Mouse (Mus musculus) CD4-positive helper T cell, adult 2 months (primary cell): ENCODE measurements around the gene Dchs1.
A peak's percentile ranks its signal among the peaks of the same experiment; 100 is the strongest.

Experiments used
- DNase-seq: peaks from one replicate; pipeline ENCODE4 v3.0.0-alpha.2; 2012; ENCODE audit warnings: low read depth, missing footprints, low spot score

Dchs1 gene

GRCm38 (mm10) chr7:105787285-105788140 lies at the start of gene Dchs1:
Gene Dchs1, minus strand, starts transcription at chr7:105787654.
- DNase-seq, result peak; percentile 17

DNA sequence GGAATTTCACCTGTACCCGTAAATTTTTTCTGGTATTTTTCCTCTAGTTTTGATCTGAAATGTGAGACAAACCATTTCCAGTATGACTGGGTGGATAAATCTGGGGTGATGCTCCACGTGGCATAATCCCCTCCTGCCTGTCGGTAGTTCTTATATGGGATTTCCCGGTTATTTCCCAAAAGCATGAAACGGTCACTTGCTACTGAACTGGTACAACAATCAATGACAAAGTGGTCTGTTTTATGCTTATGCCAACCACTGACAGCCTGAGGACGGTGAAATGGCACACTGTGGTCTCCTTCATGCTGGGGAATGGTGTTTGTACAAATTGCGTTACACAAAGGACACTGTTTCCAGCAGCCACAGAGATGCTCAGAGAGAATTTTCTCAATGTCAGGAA lies 36.8 kb upstream of the Dchs1 start:
- no peak for DNase-seq

DNA sequence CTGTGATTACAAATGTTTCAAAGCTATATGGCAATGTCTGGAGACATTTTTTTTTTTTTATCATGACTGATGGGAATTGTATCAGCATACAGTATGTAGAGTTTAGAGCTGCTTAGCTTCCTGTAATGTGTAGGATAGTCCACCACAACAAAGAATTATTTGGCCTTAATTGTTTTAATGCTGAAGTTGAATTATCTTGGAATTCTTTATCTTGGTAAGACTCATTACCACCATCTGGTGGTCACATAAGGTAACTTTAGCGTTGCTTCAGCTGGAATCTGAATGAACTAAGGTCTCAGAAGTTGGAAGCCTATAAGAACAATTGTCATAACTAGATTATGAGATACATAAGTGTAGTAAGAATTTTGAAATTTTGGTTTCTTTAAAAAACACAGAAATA lies 31.0 kb upstream of the Dchs1 start:
- peak; percentile 48 for DNase-seq

DNA sequence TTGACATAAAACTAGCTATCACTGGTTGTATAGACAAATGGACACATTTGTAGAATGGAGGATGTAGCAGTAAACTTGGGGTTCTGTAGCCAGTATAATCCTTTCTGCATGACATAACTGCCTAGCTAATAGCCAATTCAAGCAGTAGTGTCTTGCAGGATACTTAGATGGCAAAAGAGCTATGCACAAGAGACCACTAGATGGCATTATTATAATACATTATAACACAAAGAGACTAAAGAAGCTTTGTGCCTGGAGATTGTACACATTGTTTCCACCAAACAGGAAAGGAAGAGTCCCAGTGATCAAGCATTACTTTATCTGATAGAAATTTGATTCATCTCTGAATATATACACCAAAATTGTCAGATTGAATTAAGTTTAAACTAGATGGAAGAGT lies 29.3 kb upstream of the Dchs1 start:
- peak; percentile 32 for DNase-seq

- DNase-seq, result no peak
Observed at GRCm38 (mm10) chr7:105813326-105813725, 25.9 kb upstream of the Dchs1 start.

GRCm38 (mm10) chr7:105812566-105812965 lies 25.1 kb upstream of the Dchs1 start:
- DNase-seq, result no peak

DNA sequence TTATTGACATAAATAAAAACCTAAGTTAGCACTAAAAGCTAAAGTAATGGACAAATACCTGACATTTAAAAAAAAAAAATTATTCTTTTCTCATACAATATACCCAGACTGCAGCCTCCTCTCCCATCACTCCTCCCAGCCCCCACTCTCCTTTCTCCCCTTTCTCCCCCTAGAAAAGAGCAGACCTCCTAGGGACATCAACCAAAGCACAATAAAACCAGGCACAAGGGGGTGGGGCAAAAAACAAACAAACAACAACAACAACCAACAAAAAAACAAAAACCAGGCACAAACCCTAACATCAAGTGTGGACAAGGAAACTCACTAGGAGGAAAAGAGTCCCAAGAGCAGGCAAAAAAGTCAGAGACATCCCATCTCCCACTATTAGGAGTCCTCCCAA lies 24.1 kb upstream of the Dchs1 start:
- DNase-seq, result no peak

DNA sequence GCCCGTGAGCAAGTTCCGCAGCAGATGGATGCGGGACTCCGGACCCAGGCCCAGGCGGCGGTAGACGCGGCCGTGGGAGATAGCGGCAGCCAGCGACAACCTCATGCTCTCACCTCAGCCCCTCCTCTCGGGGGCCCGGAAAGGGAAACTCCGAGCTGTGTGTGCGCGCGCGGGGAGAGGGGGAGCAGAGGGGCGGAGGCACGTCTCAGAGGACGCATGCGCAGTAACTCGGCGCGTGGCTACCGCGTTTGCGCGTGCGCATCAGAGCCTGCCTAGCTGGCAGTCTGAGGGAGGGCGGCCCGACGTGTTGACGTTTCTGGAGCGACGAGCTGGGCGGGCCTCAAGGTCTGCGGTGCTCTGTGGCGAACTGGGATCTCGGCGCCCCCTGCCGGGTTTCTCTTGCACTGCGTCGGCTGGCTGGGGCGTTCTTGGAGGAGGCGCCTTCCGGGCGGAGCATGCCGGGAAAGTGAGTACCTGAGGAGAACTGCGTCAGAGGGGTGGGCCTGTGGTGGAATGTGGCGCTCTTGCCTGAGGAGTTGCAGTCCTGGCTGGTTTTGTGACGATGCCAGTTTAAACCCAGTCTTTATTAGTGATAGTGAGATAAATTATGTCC lies 23.5 kb upstream of the Dchs1 start, which contains the start of gene Mrpl17:
Mrpl17 (minus strand) TSS at position 223 of the 613 bp plus-strand sequence.
- DNase-seq, result peak; percentile 100

DNA sequence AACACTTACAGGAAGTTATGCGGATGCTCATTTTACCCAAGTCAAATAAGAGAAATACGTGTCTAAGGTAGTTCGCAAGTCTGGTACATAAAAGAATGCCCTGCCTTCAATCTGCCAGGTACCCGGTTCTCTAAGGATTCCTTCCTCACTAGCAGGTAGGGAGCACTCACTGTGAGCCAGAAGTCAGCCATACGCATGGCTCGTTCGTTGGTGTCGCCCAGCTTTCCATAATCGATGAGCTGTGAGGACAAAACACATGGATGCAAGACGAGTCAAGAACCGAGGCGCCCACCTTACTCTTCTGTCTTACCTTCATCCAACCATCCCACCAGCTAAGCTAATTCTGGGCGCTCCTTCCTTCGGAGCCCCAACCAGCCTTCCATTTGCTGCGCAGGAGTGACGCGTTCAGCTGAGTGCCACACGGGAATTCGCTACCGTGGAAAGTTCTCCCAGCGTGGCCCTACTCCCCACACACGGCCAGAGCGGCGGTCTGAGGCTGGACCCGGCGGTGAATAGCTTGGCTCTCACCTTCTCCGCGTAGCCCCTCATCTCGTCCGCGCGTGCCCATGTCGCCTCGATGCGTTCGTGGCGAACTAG lies 22.9 kb upstream of the Dchs1 start:
- no peak for DNase-seq

DNA sequence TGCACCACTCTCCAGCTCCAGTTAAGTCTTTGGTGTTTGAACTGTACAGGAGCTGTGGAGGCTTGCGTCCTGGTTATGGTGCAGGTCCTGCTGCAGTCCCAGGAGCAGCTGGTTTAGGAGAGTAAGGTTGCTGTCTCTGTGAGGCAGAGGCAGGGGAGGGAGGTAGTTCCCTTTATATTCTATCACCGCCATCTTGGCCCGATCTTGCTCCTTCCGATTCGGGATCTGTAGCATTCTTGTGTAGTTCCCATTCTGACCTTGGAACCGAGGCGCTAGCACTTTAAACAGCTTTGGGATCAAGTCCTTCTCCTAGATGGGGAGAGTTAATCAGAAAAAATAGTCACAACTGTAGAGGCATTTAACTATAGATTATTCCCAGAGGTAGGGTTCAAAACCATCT lies 22.4 kb upstream of the Dchs1 start:
- DNase-seq, result no peak

DNA sequence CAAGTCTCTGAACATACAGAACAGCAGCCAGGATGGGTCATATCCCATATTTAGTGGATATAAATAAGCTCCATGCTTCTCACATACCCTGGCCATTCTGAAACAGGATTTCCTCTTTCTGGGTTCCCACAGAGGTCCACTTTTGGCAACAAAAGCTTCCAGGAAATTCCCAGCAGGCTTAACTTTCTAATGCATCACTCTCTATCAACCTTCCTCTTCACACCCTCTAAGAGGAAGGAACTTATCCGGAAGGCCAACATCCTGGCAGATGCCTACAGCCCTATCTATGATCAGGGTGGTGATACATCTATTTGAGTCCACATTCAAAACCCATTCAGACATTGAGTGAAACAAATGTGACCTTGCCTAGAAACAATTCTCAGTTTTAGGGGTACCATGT lies 20.9 kb upstream of the Dchs1 start:
- no peak for DNase-seq

DNA sequence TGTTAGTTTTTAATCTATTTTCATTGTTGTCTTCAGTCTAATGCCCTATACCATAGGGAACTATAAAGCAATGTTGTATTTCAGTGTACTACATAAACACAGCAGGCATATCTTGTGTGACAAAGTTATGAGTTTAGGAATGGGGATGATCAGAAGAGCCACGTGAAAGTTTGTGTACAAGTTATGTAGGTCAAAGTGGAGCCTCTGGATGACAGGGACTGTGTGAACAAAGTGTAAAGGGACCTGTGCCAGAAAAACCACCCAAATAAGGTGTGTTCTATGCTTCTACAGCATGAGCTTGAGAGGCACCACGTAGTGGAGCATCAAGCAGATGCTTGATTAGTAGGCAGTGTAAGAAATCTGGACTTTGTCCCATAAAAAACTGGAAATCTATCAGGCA lies 19.3 kb upstream of the Dchs1 start:
- no peak for DNase-seq

GRCm38 (mm10) chr7:105806125-105806524 lies 18.7 kb upstream of the Dchs1 start:
- DNase-seq, result no peak

- no peak for DNase-seq
Observed at GRCm38 (mm10) chr7:105803428-105803827, 16.0 kb upstream of the Dchs1 start.

- DNase-seq, result no peak
Observed at GRCm38 (mm10) chr7:105802771-105803170, 15.3 kb upstream of the Dchs1 start.

- no peak for DNase-seq
Observed at GRCm38 (mm10) chr7:105802312-105802711, 14.9 kb upstream of the Dchs1 start.

GRCm38 (mm10) chr7:105796972-105797371 lies 9.5 kb upstream of the Dchs1 start:
- DNase-seq, result no peak

DNA sequence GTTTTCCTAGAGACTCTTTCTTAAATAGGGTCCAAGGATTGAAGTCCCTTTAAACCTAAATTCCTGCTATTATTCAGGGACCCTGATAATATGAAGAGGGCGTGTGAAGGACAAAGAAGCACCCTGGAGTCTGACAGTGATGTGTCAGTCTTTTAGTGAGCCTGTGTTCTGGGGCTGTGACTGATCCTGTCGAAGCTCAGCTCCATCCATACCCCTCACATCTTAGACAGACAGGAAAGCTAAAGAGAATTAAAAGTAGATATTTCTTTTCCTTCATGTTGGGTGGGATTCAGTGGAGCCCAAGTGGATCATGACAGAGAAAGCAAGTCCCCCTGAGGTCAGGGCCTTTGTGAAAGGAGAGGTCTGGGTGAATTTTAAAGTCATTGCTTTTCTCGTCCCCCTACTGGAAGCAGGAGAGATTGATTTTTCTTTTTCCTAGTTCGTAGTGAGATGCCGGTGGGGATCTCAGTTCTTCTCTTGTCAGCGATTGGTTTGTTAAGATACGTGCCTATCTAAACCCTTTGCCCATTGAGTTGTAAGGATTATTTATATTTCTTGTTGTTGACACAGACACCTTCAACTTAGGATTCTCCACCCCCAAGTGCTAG lies 8.4 kb upstream of the Dchs1 start:
- DNase-seq, result no peak

- no peak for DNase-seq
Observed at GRCm38 (mm10) chr7:105793701-105794100, 6.2 kb upstream of the Dchs1 start.

DNA sequence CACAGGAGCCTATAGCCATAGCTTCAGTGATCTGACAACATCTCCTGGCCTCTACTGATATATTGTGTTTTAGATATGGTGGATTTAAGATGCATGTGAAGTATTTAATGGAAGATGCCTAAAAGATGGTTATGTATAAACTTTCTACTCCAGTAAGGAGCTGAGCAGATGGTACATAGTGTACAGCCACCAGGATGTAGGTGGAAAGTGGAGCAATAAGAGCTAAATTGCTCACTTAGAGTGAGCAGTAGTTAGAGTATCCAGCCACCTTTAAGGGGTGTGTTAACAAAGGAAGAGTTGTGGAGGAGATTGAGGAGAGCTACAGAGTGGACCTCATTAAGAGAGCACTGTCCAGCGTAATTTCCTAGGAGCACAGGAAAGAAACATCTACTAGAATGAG lies 3.7 kb upstream of the Dchs1 start:
- no peak for DNase-seq

- no peak for DNase-seq
Observed at GRCm38 (mm10) chr7:105786506-105787284, 759 bp downstream of the Dchs1 start.

GRCm38 (mm10) chr7:105784556-105784955 lies 2.9 kb downstream of the Dchs1 start:
- no peak for DNase-seq
